Mouse (Mus musculus): ENCODE measurements around the gene Mmaa. TPM values are rescaled to one million over a fixed set of nuclear protein-coding genes. Genes with fewer than 3 reads are reported as not detected.

Gene Mmaa
- polyA plus RNA-seq, 1 experiment from 2014 or later = 11.5 TPM

DNA sequence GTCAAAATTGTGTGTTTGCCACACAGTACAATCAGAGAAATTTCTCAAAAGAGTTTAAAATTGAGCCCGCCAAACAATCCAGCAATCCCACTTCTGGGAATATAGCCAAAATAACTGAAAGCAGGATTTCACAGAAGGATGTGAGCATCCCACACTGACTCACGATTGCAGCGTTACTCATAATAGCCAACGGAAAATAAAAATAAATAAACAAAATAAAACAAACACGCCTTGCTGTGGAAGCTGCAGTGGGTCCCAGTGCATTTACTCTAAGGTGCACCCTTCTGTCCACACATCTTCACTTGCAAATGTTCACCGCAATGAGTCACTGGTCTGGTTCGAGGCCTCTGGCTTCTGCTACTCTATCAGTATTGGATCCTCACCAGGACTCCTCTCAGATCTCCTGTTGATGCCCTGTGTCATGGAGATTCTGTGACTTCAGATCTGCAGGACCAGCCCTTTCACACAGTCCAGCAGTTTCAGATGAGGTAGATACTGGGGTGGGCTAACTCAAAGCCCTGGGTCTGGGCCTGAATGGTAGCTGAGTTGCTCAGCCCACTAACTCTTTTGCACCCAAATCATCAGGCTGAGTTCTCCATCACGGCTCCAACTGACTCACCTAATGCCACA, 38.5 kb downstream of the Mmaa start:
- Histone ChIP-seq H3K27ac (ENCODE audit: low read length) (no peak overlapping the region), H3K4me1 (ENCODE audit: control insufficient read depth, insufficient read depth, low read length) (no peaks in the 10 kb centered on the region), H3K4me3 (ENCODE audit: low read depth, low read length) (no peak overlapping the region), H3K4me2 (replicated peaks; ENCODE audit: low read depth, low read length) (no peak overlapping the region), H3K9ac (replicated peaks; ENCODE audit: low read depth, low read length) (no peak overlapping the region), H3K9me3 (ENCODE audit: control insufficient read depth, low read depth, low read length) (no peaks in the 10 kb centered on the region), H3K36me3 (ENCODE audit: control insufficient read depth, insufficient read depth, low read length) (no peaks in the 10 kb centered on the region), H3K27me3 (ENCODE audit: control insufficient read depth, insufficient read depth, low read length) (no peaks in the 10 kb centered on the region)
- WGBS = 62% methylated on average over 8 of the region's 8 CpGs
- ATAC-seq (ENCODE audit: insufficient number of reproducible peaks, insufficient read depth, low FRiP score, low read depth) = no peak

DNA sequence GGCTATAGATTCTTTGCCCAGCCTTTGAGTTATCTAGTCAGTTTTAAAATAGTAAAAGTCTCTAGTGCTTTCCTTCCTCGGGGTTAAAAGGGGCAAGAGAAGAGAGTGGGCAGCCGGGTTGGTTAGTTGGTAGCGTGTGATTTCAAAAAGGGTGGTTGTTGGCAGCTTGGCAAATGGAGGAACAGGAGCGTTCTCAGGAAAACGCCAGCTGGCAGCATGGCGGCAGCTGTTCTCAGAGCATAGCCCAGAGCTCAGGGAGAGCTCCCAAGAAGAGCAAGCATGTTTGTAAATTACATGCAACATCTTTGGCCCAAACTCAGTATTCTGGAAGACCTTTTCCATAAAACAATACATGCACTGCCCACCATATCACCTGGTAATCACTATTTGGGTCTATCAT, 41.0 kb downstream of the Mmaa start:
- no peaks in the 10 kb centered on the region for H3K27me3 ChIP-seq (ENCODE audit: control insufficient read depth, insufficient read depth, low read length)
- no peak overlapping the region for H3K4me2 ChIP-seq (replicated peaks; ENCODE audit: low read depth, low read length)
- H3K9ac ChIP-seq (replicated peaks; ENCODE audit: low read depth, low read length) = no peak overlapping the region
- no peaks in the 10 kb centered on the region for H3K4me1 ChIP-seq (ENCODE audit: control insufficient read depth, insufficient read depth, low read length)
- no peak overlapping the region for H3K4me3 ChIP-seq (ENCODE audit: low read depth, low read length)
- no peak for ATAC-seq (ENCODE audit: insufficient number of reproducible peaks, insufficient read depth, low FRiP score, low read depth)
- H3K36me3 ChIP-seq (ENCODE audit: control insufficient read depth, insufficient read depth, low read length) = no peaks in the 10 kb centered on the region
- no peaks in the 10 kb centered on the region for H3K9me3 ChIP-seq (ENCODE audit: control insufficient read depth, low read depth, low read length)
- 90% methylated on average over 6 of the region's 6 CpGs for WGBS
- no peak overlapping the region for H3K27ac ChIP-seq (ENCODE audit: low read length)

DNA sequence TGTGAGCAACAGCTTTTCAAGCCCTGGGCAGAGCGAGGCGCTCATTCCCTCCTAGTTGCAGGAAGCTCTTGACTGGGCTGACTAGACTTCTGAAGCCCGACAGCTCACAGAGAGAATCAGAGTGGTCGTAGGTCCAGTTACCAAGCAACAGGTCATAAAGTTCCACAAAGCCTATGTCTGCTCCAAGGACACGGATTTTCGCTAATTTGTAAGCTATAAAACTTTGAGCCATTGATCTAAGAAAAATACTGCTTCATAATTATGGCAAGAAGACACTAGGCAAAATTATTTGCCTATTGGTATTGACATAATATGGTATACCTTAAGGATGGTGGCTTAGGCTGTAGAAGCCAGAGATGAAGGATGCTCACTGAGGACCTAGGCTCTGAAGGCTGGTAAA, 46.3 kb downstream of the Mmaa start, which contains the start of gene 1700011L22Rik:
TSS of gene 1700011L22Rik (minus strand) at position 101 of the 400 bp plus-strand sequence.
- no peak for ATAC-seq (ENCODE audit: insufficient number of reproducible peaks, insufficient read depth, low FRiP score, low read depth)
- 86% methylated on average over 6 of the region's 6 CpGs for WGBS
- no peaks in the 10 kb centered on the region for H3K27me3 ChIP-seq (ENCODE audit: control insufficient read depth, insufficient read depth, low read length)
- no peaks in the 10 kb centered on the region for H3K4me1 ChIP-seq (ENCODE audit: control insufficient read depth, insufficient read depth, low read length)
- H3K4me2 ChIP-seq (replicated peaks; ENCODE audit: low read depth, low read length) = no peak within 1 kb of the TSS
- H3K27ac ChIP-seq (ENCODE audit: low read length) = no peak within 1 kb of the TSS
- no peaks in the 10 kb centered on the region for H3K9me3 ChIP-seq (ENCODE audit: control insufficient read depth, low read depth, low read length)
- H3K36me3 ChIP-seq (ENCODE audit: control insufficient read depth, insufficient read depth, low read length) = no peaks in the 10 kb centered on the region
- H3K9ac ChIP-seq (replicated peaks; ENCODE audit: low read depth, low read length) = no peak within 1 kb of the TSS
- H3K4me3 ChIP-seq (ENCODE audit: low read depth, low read length) = no peak within 1 kb of the TSS

DNA sequence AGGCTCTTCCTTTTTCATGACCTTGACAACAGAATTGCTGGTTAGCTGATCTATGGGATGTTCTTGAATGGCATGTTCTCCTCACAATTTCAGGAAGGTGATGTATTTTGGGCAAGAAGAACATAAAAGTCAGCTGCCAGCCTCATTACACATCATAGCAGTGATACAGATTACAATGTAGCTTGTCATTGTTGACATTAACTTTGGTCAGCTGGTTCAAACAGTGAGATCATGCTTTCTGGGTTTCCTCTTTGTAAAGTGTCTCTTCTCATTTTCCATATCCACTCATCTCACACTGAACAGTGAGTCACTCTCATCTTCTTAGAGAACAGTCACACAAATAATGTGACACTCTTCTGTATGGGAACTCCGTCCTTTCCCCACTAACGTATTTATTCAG, 51.3 kb downstream of the Mmaa start:
- no peak overlapping the region for H3K4me3 ChIP-seq (ENCODE audit: low read depth, low read length)
- no peak overlapping the region for H3K4me2 ChIP-seq (replicated peaks; ENCODE audit: low read depth, low read length)
- H3K9me3 ChIP-seq (ENCODE audit: control insufficient read depth, low read depth, low read length) = no peaks in the 10 kb centered on the region
- H3K36me3 ChIP-seq (ENCODE audit: control insufficient read depth, insufficient read depth, low read length) = no peaks in the 10 kb centered on the region
- H3K27me3 ChIP-seq (ENCODE audit: control insufficient read depth, insufficient read depth, low read length) = no peaks in the 10 kb centered on the region
- WGBS = 67% methylated on average over 2 of the region's 2 CpGs
- H3K9ac ChIP-seq (replicated peaks; ENCODE audit: low read depth, low read length) = no peak overlapping the region
- ATAC-seq (ENCODE audit: insufficient number of reproducible peaks, insufficient read depth, low FRiP score, low read depth) = no peak
- no peak overlapping the region for H3K27ac ChIP-seq (ENCODE audit: low read length)
- H3K4me1 ChIP-seq (ENCODE audit: control insufficient read depth, insufficient read depth, low read length) = no peaks in the 10 kb centered on the region

DNA sequence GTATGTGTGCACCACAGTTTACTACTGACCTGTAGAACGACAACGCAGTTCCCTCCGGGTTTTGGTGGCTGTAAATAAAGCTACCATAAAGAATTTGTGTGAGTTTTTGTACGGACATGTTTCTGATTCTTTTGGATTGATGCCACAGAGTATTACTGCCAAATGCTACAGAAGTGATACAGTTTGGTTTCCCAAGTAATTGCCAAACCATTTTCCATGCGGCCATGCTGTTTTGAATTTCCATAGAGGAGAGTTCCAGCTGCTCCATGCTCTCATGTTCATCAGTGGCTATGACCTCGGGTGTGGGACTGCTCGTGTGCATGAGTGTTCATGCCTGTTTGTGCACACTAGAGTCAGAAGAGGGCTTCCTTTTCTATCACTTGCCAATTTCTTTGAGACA, 54.7 kb downstream of the Mmaa start:
- 78% methylated on average over 7 of the region's 7 CpGs for WGBS
- H3K4me2 ChIP-seq (replicated peaks; ENCODE audit: low read depth, low read length) = no peak overlapping the region
- H3K9me3 ChIP-seq (ENCODE audit: control insufficient read depth, low read depth, low read length) = no peaks in the 10 kb centered on the region

DNA sequence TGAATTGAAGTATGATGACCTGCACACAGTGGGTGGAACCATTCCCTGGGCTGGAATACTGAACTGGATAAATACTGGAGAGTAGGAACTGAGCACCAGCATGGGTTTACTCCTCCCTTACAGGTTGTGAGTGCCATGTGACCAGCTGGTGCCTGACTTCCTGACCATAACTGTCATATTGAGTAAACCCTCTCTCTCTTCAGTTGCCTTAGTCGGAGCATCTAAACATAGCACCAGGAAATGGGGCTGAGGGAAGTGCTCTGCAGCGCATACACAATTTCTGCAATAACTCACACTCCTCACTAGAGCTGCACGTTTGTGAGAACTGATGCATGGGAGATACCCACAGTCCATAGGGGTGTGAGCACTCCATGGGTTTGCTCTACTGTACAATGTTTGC, 55.4 kb downstream of the Mmaa start:
- Histone ChIP-seq H3K4me3 (ENCODE audit: low read depth, low read length) (no peak overlapping the region), H3K4me1 (ENCODE audit: control insufficient read depth, insufficient read depth, low read length) (no peaks in the 10 kb centered on the region), H3K9ac (replicated peaks; ENCODE audit: low read depth, low read length) (no peak overlapping the region), H3K9me3 (ENCODE audit: control insufficient read depth, low read depth, low read length) (no peaks in the 10 kb centered on the region), H3K4me2 (replicated peaks; ENCODE audit: low read depth, low read length) (no peak overlapping the region), H3K36me3 (ENCODE audit: control insufficient read depth, insufficient read depth, low read length) (no peaks in the 10 kb centered on the region), H3K27ac (ENCODE audit: low read length) (no peak overlapping the region), H3K27me3 (ENCODE audit: control insufficient read depth, insufficient read depth, low read length) (no peaks in the 10 kb centered on the region)
- no peak for ATAC-seq (ENCODE audit: insufficient number of reproducible peaks, insufficient read depth, low FRiP score, low read depth)
- WGBS = 63% methylated on average over 3 of the region's 3 CpGs

More for the DNA sequence above, 54.7 kb downstream of the Mmaa start:
- no peak for ATAC-seq (ENCODE audit: insufficient number of reproducible peaks, insufficient read depth, low FRiP score, low read depth)
- no peak overlapping the region for H3K27ac ChIP-seq (ENCODE audit: low read length)
- no peaks in the 10 kb centered on the region for H3K4me1 ChIP-seq (ENCODE audit: control insufficient read depth, insufficient read depth, low read length)
- H3K4me3 ChIP-seq (ENCODE audit: low read depth, low read length) = no peak overlapping the region
- H3K27me3 ChIP-seq (ENCODE audit: control insufficient read depth, insufficient read depth, low read length) = no peaks in the 10 kb centered on the region
- H3K9ac ChIP-seq (replicated peaks; ENCODE audit: low read depth, low read length) = no peak overlapping the region
- H3K36me3 ChIP-seq (ENCODE audit: control insufficient read depth, insufficient read depth, low read length) = no peaks in the 10 kb centered on the region

DNA sequence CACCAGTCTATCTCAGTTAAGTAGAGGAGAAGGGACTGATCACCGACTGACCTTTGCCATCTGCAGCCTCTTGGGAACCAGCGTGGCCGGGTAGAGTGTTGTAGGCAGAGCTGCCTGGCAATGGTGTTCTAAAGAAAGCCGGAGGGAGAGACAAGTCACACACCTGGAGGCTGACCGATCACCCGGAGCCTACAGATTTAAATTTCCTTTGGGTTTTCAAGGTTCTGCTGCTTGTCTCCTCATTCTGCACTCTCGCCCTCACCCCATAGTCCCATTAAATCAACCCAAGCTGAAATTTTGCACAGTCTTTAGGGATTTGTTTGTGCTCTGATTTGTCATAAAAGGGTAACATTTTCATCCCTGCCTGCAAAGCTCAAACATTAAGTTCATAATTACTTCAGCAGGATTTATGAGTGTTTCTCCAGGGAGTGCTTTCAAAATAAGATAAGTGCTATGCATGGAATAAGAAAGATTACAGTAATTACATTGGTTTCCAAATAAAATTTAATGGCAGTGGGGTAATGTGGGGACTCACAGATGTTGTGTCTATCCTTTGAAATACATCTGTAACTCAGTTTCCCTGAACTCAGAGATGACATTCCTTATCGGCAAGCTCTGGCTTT, 65.4 kb downstream of the Mmaa start:
- Histone ChIP-seq H3K9ac (replicated peaks; ENCODE audit: low read depth, low read length) (no peak overlapping the region), H3K4me3 (ENCODE audit: low read depth, low read length) (no peak overlapping the region), H3K36me3 (ENCODE audit: control insufficient read depth, insufficient read depth, low read length) (no peaks in the 10 kb centered on the region), H3K4me1 (ENCODE audit: control insufficient read depth, insufficient read depth, low read length) (no peaks in the 10 kb centered on the region), H3K9me3 (ENCODE audit: control insufficient read depth, low read depth, low read length) (no peaks in the 10 kb centered on the region), H3K27ac (ENCODE audit: low read length) (no peak overlapping the region), H3K4me2 (replicated peaks; ENCODE audit: low read depth, low read length) (no peak overlapping the region), H3K27me3 (ENCODE audit: control insufficient read depth, insufficient read depth, low read length) (no peaks in the 10 kb centered on the region)
- ATAC-seq (ENCODE audit: insufficient number of reproducible peaks, insufficient read depth, low FRiP score, low read depth) = no peak
- 82% methylated on average over 8 of the region's 8 CpGs for WGBS

DNA sequence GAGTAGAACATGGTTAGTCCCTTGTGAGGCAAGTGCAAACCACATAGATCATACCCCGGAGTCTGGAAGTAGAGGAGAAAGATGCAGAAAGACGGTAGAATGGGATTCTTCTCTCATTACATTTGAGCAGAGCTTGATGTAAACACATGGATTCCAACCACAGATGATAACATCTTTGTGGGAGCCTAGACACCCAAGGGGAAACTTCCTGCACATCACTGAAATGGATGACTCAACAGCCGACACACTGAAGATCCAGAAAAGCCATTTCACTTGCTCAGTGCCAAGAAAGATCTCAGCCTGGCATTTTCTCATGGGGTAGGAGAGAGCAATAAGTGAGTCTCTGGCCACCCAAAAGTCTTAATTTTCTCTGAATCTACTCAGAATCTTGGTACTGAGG, 66.8 kb downstream of the Mmaa start:
- no peak for ATAC-seq (ENCODE audit: insufficient number of reproducible peaks, insufficient read depth, low FRiP score, low read depth)
- Histone ChIP-seq H3K9me3 (ENCODE audit: control insufficient read depth, low read depth, low read length) (no peaks in the 10 kb centered on the region), H3K9ac (replicated peaks; ENCODE audit: low read depth, low read length) (no peak overlapping the region), H3K27ac (ENCODE audit: low read length) (no peak overlapping the region), H3K4me3 (ENCODE audit: low read depth, low read length) (no peak overlapping the region), H3K4me1 (ENCODE audit: control insufficient read depth, insufficient read depth, low read length) (no peaks in the 10 kb centered on the region), H3K4me2 (replicated peaks; ENCODE audit: low read depth, low read length) (no peak overlapping the region), H3K36me3 (ENCODE audit: control insufficient read depth, insufficient read depth, low read length) (no peaks in the 10 kb centered on the region), H3K27me3 (ENCODE audit: control insufficient read depth, insufficient read depth, low read length) (no peaks in the 10 kb centered on the region)
- WGBS = 82% methylated on average over 3 of the region's 3 CpGs

DNA sequence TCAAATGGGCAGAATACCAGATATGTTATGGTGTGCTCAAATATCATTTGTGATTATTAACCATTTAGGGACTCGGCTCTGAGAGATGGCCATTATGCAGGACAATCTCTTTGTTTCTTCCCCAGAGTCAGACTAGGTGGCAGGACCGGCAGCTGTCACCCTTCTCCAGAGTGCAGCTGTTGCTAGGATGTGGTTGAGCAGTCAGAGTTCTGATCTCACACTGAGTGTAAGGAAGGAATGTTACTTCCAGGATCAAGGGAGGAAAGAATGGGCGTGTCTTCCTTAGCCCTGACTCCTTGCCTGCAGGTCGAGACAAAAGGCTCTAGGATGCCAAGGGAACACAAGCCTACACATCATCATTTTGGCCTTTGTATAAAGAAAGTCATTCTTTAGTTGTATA, 67.5 kb downstream of the Mmaa start:
- WGBS = 82% methylated on average over 4 of the region's 4 CpGs
- no peaks in the 10 kb centered on the region for H3K27me3 ChIP-seq (ENCODE audit: control insufficient read depth, insufficient read depth, low read length)
- no peak overlapping the region for H3K4me2 ChIP-seq (replicated peaks; ENCODE audit: low read depth, low read length)
- no peaks in the 10 kb centered on the region for H3K36me3 ChIP-seq (ENCODE audit: control insufficient read depth, insufficient read depth, low read length)
- H3K27ac ChIP-seq (ENCODE audit: low read length) = no peak overlapping the region
- no peaks in the 10 kb centered on the region for H3K9me3 ChIP-seq (ENCODE audit: control insufficient read depth, low read depth, low read length)
- no peak overlapping the region for H3K4me3 ChIP-seq (ENCODE audit: low read depth, low read length)
- H3K9ac ChIP-seq (replicated peaks; ENCODE audit: low read depth, low read length) = no peak overlapping the region
- no peaks in the 10 kb centered on the region for H3K4me1 ChIP-seq (ENCODE audit: control insufficient read depth, insufficient read depth, low read length)
- no peak for ATAC-seq (ENCODE audit: insufficient number of reproducible peaks, insufficient read depth, low FRiP score, low read depth)

Data from stomach, embryonic 14.5 days (tissue).